31 mouse cellular contexts compared by ENCODE assay signal in the genomic region with DNA sequence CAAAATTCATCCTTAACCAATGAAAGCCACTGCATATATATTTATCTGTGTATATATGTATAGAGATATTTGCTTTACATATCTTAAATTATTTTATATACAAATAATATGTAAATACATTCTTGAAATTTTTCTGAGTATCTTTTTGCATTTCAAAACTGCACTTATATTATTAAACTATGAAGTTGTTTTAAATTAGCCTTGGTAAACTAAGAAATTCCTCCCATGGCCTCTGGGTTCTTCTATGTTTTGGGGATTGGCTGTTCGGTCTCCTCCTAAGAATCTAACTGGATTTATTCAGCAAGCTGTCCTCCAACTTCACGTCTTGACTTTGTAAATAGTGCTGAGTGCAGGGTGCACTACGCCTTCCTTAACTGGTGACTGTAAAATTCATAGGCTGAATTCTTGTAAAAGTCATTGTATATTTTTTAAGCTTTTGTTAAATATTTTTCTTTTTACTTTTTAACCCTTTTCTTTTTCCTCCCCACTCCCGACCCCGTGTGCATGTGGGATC.
A peak's percentile ranks its signal among the peaks of the same experiment; 100 is the strongest.
DNase-seq lines count a peak whose midpoint lies in the region; ATAC-seq and TF ChIP-seq lines count a peak whose summit lies in the region.
"Had no signal": no experiment of that assay in that cellular context is flagged by ENCODE, and none has a peak within 500 bp of the region (broad histone marks: within the 10 kb centered on the region; RNA-seq: fewer than 3 reads in every experiment).

No protein-coding gene starts in this region.

- no peaks in the 10 kb centered on the region for H3K36me3 ChIP-seq in kidney, postnatal 0 days (ENCODE audit: insufficient read depth, low read length)
- H3K36me3 ChIP-seq in kidney, adult 2 months (ENCODE audit: control insufficient read depth, insufficient read depth, low read length) = no peaks in the 10 kb centered on the region
- no peaks in the 10 kb centered on the region for H3K36me3 ChIP-seq in limb, embryonic 11.5 days (ENCODE audit: control insufficient read depth, insufficient read depth, low read length)
- H3K36me3 ChIP-seq: embryonic facial prominence, embryonic 13.5 days; forebrain, embryonic 10.5 days; G1E; heart, embryonic 12.5 days; limb, embryonic 15.5 days had no signal

- no peak overlapping the region for H3K4me2 ChIP-seq in kidney, postnatal 0 days (ENCODE audit: low read length)
- H3K4me2 ChIP-seq in limb, embryonic 11.5 days (ENCODE audit: low read depth, severe bottlenecking) = peak overlapping the region; percentile 61; the same call in 1 of the 2 replicates
- H3K4me2 ChIP-seq: embryonic facial prominence, embryonic 13.5 days; heart, embryonic 12.5 days; limb, embryonic 15.5 days had no signal

- no peaks in the 10 kb centered on the region for H3K9me3 ChIP-seq in kidney, postnatal 0 days (replicated peaks; ENCODE audit: low read length)
- no peaks in the 10 kb centered on the region for H3K9me3 ChIP-seq in limb, embryonic 11.5 days (ENCODE audit: control insufficient read depth, low read length)
- H3K9me3 ChIP-seq: embryonic facial prominence, embryonic 13.5 days; forebrain, embryonic 10.5 days; G1E; heart, embryonic 12.5 days; limb, embryonic 15.5 days had no signal

- TF ChIP-seq CTCF in kidney, postnatal 0 days (IDR thresholded peaks at IDR 0.05; ENCODE audit: low read depth) = no peak
- TF ChIP-seq CTCF in kidney, adult 2 months (conservative IDR thresholded peaks at IDR 0.05; ENCODE audit: insufficient read depth, insufficient read length, low read depth, low read length) = no peak
- TF ChIP-seq CTCF in brain, embryonic 14.5 days (IDR thresholded peaks at IDR 0.05; ENCODE audit: borderline replicate concordance, extremely low read depth, insufficient read depth, insufficient read length) = no peak

- no peak overlapping the region for H3K4me3 ChIP-seq in kidney, postnatal 0 days (replicated peaks; ENCODE audit: low read depth, low read length)
- H3K4me3 ChIP-seq in kidney, adult 2 months (ENCODE audit: insufficient read depth, low read depth, low read length) = no peak overlapping the region
- H3K4me3 ChIP-seq in limb, embryonic 11.5 days (ENCODE audit: low read depth, low read length) = no peak overlapping the region
- H3K4me3 ChIP-seq: embryonic facial prominence, embryonic 13.5 days; forebrain, embryonic 10.5 days; heart, adult 2 months; heart, embryonic 12.5 days; limb, embryonic 15.5 days; megakaryocyte, embryonic 14.5 days had no signal

- no peaks in the 10 kb centered on the region for H3K4me1 ChIP-seq in kidney, postnatal 0 days (replicated peaks; ENCODE audit: insufficient read depth, low read length)
- no peaks in the 10 kb centered on the region; the same call in 1 of the 2 replicates for H3K4me1 ChIP-seq in kidney, adult 2 months (ENCODE audit: control insufficient read depth, insufficient read depth, low read length)
- peaks cover 19% of the 10 kb centered on the region for H3K4me1 ChIP-seq in limb, embryonic 11.5 days (ENCODE audit: control insufficient read depth, insufficient read depth, low read length)
- H3K4me1 ChIP-seq: embryonic facial prominence, embryonic 13.5 days; heart, embryonic 12.5 days had no signal

- ATAC-seq in kidney, postnatal 0 days (replicated peaks; ENCODE audit: low FRiP score, low read depth) = no peak
- no peak for ATAC-seq in limb, embryonic 11.5 days (ENCODE audit: insufficient number of reproducible peaks, low FRiP score, low TSS enrichment, low read depth)
- ATAC-seq: forebrain, embryonic 16.5 days; hindbrain, embryonic 16.5 days; intestine, embryonic 16.5 days; midbrain, embryonic 16.5 days had no signal

- WGBS in kidney, postnatal 0 days = 7% methylated on average over 5 of the region's 5 CpGs
- 22% methylated on average over 5 of the region's 5 CpGs for WGBS in kidney, adult 2 months
- WGBS in limb, embryonic 11.5 days = 7% methylated on average over 5 of the region's 5 CpGs

- H3K9ac ChIP-seq in kidney, postnatal 0 days (ENCODE audit: low read depth, low read length) = no peak overlapping the region
- peak overlapping the region; percentile 47 for H3K9ac ChIP-seq in limb, embryonic 11.5 days (ENCODE audit: low read length)
- H3K9ac ChIP-seq: embryonic facial prominence, embryonic 13.5 days; heart, embryonic 12.5 days; limb, embryonic 15.5 days; liver, embryonic 14.5 days had no signal

- peak; percentile 9 for DNase-seq in embryo, embryonic 10 days (ENCODE audit: low spot score)
- DNase-seq in embryo, embryonic 9.5 days (ENCODE audit: extremely low spot score) = no peak
- DNase-seq in kidney, postnatal 0 days (ENCODE audit: low spot score) = peak; percentile 46
- no peak for DNase-seq in kidney, adult 2 months
- peak; percentile 39 for DNase-seq in brain, embryonic 14.5 days (ENCODE audit: low read depth)
- DNase-seq in limb, embryonic 11.5 days (ENCODE audit: low spot score) = no peak
- no peak for DNase-seq in thymus, adult 18-20 months
- DNase-seq in spleen, postnatal 14 days (ENCODE audit: low spot score in 2 of 2) = no peak
- DNase-seq: adrenal gland, adult 8-10 months; cerebellum, adult 9-10 months; heart, adult 2 months; heart, postnatal 4 days; kidney, adult 9 months; kidney, postnatal 14 days; layer of hippocampus, adult 9-11 months; lung, adult 2 months; lung, postnatal 4 days; right cerebral cortex, postnatal 25 days; thymus, adult 2 months; thymus, postnatal 36 days had no signal

- no peak for TF ChIP-seq POLR2A in kidney, adult 2 months (IDR thresholded peaks at IDR 0.05; ENCODE audit: low read depth, low read length)
- no peak for TF ChIP-seq POLR2A in brain, embryonic 14.5 days (IDR thresholded peaks at IDR 0.05; ENCODE audit: borderline replicate concordance, extremely low read depth, insufficient read depth, insufficient read length, poor library complexity, severe bottlenecking)

- no peak overlapping the region for H3K27ac ChIP-seq in kidney, postnatal 0 days
- no peak overlapping the region for H3K27ac ChIP-seq in kidney, adult 2 months (ENCODE audit: insufficient read depth, low read depth, low read length)
- peak overlapping the region; percentile 92 for H3K27ac ChIP-seq in limb, embryonic 11.5 days (replicated peaks; ENCODE audit: low read depth, low read length)
- H3K27ac ChIP-seq: embryonic facial prominence, embryonic 13.5 days; forebrain, embryonic 10.5 days; heart, adult 2 months; limb, embryonic 15.5 days; liver, embryonic 14.5 days had no signal

- H3K27me3 ChIP-seq in kidney, postnatal 0 days (ENCODE audit: insufficient read depth, low read length) = peaks cover 54% of the 10 kb centered on the region
- H3K27me3 ChIP-seq in kidney, adult 2 months (replicated peaks; ENCODE audit: control insufficient read depth, insufficient read depth, low read length) = peaks cover 19% of the 10 kb centered on the region
- H3K27me3 ChIP-seq in limb, embryonic 11.5 days (ENCODE audit: control insufficient read depth, insufficient read depth, low read length) = no peaks in the 10 kb centered on the region

Comparison
In these comparisons a context has a peak if more than half of its experiments do, and no peak if none do; other contexts are left out.
1. DNase-seq: peak in embryo, embryonic 10 days (single experiment), kidney, postnatal 0 days (single experiment) and brain, embryonic 14.5 days (single experiment); none in embryo, embryonic 9.5 days (single experiment), kidney, adult 2 months (single experiment), limb, embryonic 11.5 days (single experiment), thymus, adult 18-20 months (0 of 2) and spleen, postnatal 14 days (0 of 2).